Mouse (Mus musculus) CH12.LX (cell line): ENCODE results near the gene Zbtb7a. TPM values are rescaled to one million over a fixed set of nuclear protein-coding genes. Genes with fewer than 3 reads are reported as not detected.

Experiments
- DNase-seq: peaks from one replicate; pipeline ENCODE4 v3.0.0-alpha.2; 2013; ENCODE audit errors: extremely low read depth
- H3K27ac ChIP-seq: 2 replicates; pipeline ENCODE4 v1.5.1; 2012; ENCODE audit warnings: low read depth, mild to moderate bottlenecking, control low read depth, moderate library complexity; ENCODE audit not compliant: insufficient read depth
- H3K27me3 ChIP-seq: replicated peaks from 2 replicates; pipeline ENCODE3; 2012; ENCODE audit warnings: inconsistent platforms
- H3K36me3 ChIP-seq, 2 experiments: replicated peaks in 1 of 2; 2 replicates each; pipeline versions ENCODE3 to v1.6.1; 2012; ENCODE audit warnings: inconsistent platforms in 1 of 2, low read length in 1 of 2, mild to moderate bottlenecking in 1 of 2, mixed read lengths in 1 of 2, moderate library complexity in 1 of 2; ENCODE audit not compliant: control insufficient read depth in 1 of 2, insufficient read depth in 1 of 2
- H3K4me1 ChIP-seq, 2 experiments: 2 replicates each; pipeline ENCODE4 v1.6.1; 2012; ENCODE audit warnings: inconsistent platforms in 1 of 2, moderate library complexity in 1 of 2; ENCODE audit not compliant: insufficient read depth in 2 of 2, control insufficient read depth in 1 of 2
- H3K4me2 ChIP-seq: 2 replicates; pipeline ENCODE4 v1.6.1; 2012; ENCODE audit warnings: low read depth, mild to moderate bottlenecking, control low read depth; ENCODE audit not compliant: poor library complexity, insufficient read depth, severe bottlenecking
- H3K4me3 ChIP-seq, 3 experiments: fragments of 150-350 bp in 1 of 3; sonication (generic) in 1 of 3; replicated peaks in 1 of 3; 2 replicates each; pipeline versions ENCODE3 to v1.5.1; 2011 to 2012; ENCODE audit warnings: low read depth in 2 of 3, low read length in 2 of 3, mild to moderate bottlenecking in 2 of 3, moderate library complexity in 2 of 3, control low read depth in 1 of 3, improper control_type of control experiment in 1 of 3, inconsistent platforms in 1 of 3, mixed read lengths in 1 of 3; ENCODE audit not compliant: poor library complexity in 1 of 3
- H3K79me2 ChIP-seq: replicated peaks from 2 replicates; pipeline ENCODE4 v1.6.1; 2012; ENCODE audit warnings: mild to moderate bottlenecking, moderate library complexity; ENCODE audit not compliant: control insufficient read depth, poor library complexity, insufficient read depth, severe bottlenecking; ENCODE audit errors: extremely low read depth
- H3K9ac ChIP-seq: 2 replicates; pipeline ENCODE4 v1.6.1; 2012; ENCODE audit warnings: low read depth, mild to moderate bottlenecking, control low read depth, moderate library complexity; ENCODE audit not compliant: insufficient read depth
- H3K9me3 ChIP-seq: replicated peaks from 2 replicates; pipeline ENCODE3; 2012; ENCODE audit warnings: low read length, inconsistent platforms, mixed read lengths
- BHLHE40 ChIP-seq: IDR thresholded peaks from 2 replicates; pipeline ENCODE4 v1.6.1; 2011; ENCODE audit warnings: mild to moderate bottlenecking, low read depth, low read length, improper control_type of control experiment
- CHD2 ChIP-seq: IDR thresholded peaks from 2 replicates; pipeline ENCODE4 v1.6.1; 2011; ENCODE audit warnings: low read length, improper control_type of control experiment
- CTCF ChIP-seq, 2 experiments: IDR thresholded peaks in 1 of 2; conservative IDR thresholded peaks in 1 of 2; 2 replicates each; pipeline ENCODE4 v1.5.1; 2011 to 2012; ENCODE audit warnings: low read depth in 2 of 2, low read length in 2 of 2, improper control_type of control experiment in 1 of 2, inconsistent platforms in 1 of 2, mild to moderate bottlenecking in 1 of 2, moderate library complexity in 1 of 2
- E2F4 ChIP-seq: IDR thresholded peaks from 2 replicates; pipeline ENCODE4 v1.6.1; 2011; ENCODE audit warnings: low read depth, low read length, improper control_type of control experiment; ENCODE audit not compliant: insufficient replicate concordance
- ELF1 ChIP-seq: IDR thresholded peaks from 2 replicates; pipeline ENCODE4 v1.6.1; 2014; ENCODE audit warnings: low read depth, mild to moderate bottlenecking, inconsistent platforms, low read length, improper control_type of control experiment
- HCFC1 ChIP-seq: IDR thresholded peaks from 2 replicates; pipeline ENCODE4 v1.6.1; 2012; ENCODE audit warnings: low read depth, mild to moderate bottlenecking, inconsistent platforms, low read length, improper control_type of control experiment
- JUN ChIP-seq: IDR thresholded peaks from 2 replicates; pipeline ENCODE4 v1.6.1; 2011; ENCODE audit warnings: low read depth, mild to moderate bottlenecking, low read length, improper control_type of control experiment, moderate library complexity; ENCODE audit not compliant: insufficient read depth
- JUND ChIP-seq: conservative IDR thresholded peaks from 2 replicates; pipeline ENCODE4 v1.6.1; 2011; ENCODE audit warnings: low read depth, low read length, improper control_type of control experiment
- MAFK ChIP-seq: IDR thresholded peaks from 2 replicates; pipeline ENCODE4 v1.6.1; 2011; ENCODE audit warnings: low read length, improper control_type of control experiment; ENCODE audit not compliant: insufficient replicate concordance
- MAX ChIP-seq: IDR thresholded peaks from 2 replicates; pipeline ENCODE4 v1.6.1; 2011; ENCODE audit warnings: low read length, improper control_type of control experiment
- MAZ ChIP-seq: IDR thresholded peaks from 2 replicates; pipeline ENCODE4 v1.6.1; 2012; ENCODE audit warnings: low read depth, mild to moderate bottlenecking, inconsistent platforms, low read length, improper control_type of control experiment, moderate library complexity
- MEF2A ChIP-seq: IDR thresholded peaks from 2 replicates; pipeline ENCODE4 v1.6.1; 2014; ENCODE audit warnings: low read depth, mild to moderate bottlenecking, inconsistent platforms, low read length, improper control_type of control experiment, borderline replicate concordance
- MXI1 ChIP-seq: IDR thresholded peaks from 2 replicates; pipeline ENCODE4 v1.6.1; 2011; ENCODE audit warnings: mild to moderate bottlenecking, low read depth, low read length, improper control_type of control experiment
- NELFE ChIP-seq: IDR thresholded peaks from 2 replicates; pipeline ENCODE4 v1.6.1; 2011; ENCODE audit warnings: low read depth, low read length, improper control_type of control experiment
- NRF1 ChIP-seq: IDR thresholded peaks from 2 replicates; pipeline ENCODE4 v1.6.1; 2014; ENCODE audit warnings: low read depth, mild to moderate bottlenecking, inconsistent platforms, low read length, improper control_type of control experiment, moderate library complexity
- POLR2AphosphoS2 ChIP-seq: IDR thresholded peaks from 2 replicates; pipeline ENCODE4 v1.6.1; 2011; ENCODE audit warnings: low read depth, low read length, improper control_type of control experiment
- RCOR1 ChIP-seq: conservative IDR thresholded peaks from 2 replicates; pipeline ENCODE4 v1.6.1; 2012; ENCODE audit warnings: low read depth, mild to moderate bottlenecking, inconsistent platforms, low read length, improper control_type of control experiment
- TBP ChIP-seq: conservative IDR thresholded peaks from 2 replicates; pipeline ENCODE4 v1.6.1; 2011; ENCODE audit warnings: low read depth, low read length, improper control_type of control experiment
- USF1 ChIP-seq: IDR thresholded peaks from 2 replicates; pipeline ENCODE4 v1.6.1; 2014; ENCODE audit warnings: low read depth, mild to moderate bottlenecking, inconsistent platforms, low read length, improper control_type of control experiment
- USF2 ChIP-seq: conservative IDR thresholded peaks from 2 replicates; pipeline ENCODE4 v1.6.1; 2011; ENCODE audit warnings: low read depth, low read length, improper control_type of control experiment
- ZC3H11A ChIP-seq: IDR thresholded peaks from 2 replicates; pipeline ENCODE4 v1.6.1; 2012; ENCODE audit warnings: low read depth, mild to moderate bottlenecking, inconsistent platforms, low read length, improper control_type of control experiment
- ZMIZ1 ChIP-seq: IDR thresholded peaks from 2 replicates; pipeline ENCODE4 v1.6.1; 2012; ENCODE audit warnings: low read depth, mild to moderate bottlenecking, inconsistent platforms, low read length, improper control_type of control experiment
- ZNF384 ChIP-seq: IDR thresholded peaks from 2 replicates; pipeline ENCODE4 v1.6.1; 2012; ENCODE audit warnings: low read depth, low read length, improper control_type of control experiment, inconsistent platforms
- dilution Hi-C: fragments of 300-500 bp; cut with MboI; formaldehyde crosslinking; loops from 2 replicates; pipeline ENCODE4 v1.14.3; 2020; ENCODE audit warnings: low sequenced_read_pairs; ENCODE audit not compliant: extremely low pct_unique_long_range_greater_than_20kb, extremely low pct_ligation_motif_present
- in situ Hi-C: fragments of 300-500 bp; cut with MboI; formaldehyde crosslinking; loops from 3 replicates; pipeline ENCODE4 v1.14.3; 2019; ENCODE audit warnings: low sequenced_read_pairs, low pct_ligation_motif_present, low pct_unique_long_range_greater_than_20kb, mixed read lengths
- polyA plus RNA-seq: library from polyadenylated mRNA; unstranded; fragments of >175 nt; gene quantifications from 2 replicates; pipeline ENCODE4 v1.2.1, GENCODE M21; 2012; ENCODE audit warnings: low read depth; ENCODE audit not compliant: insufficient read length
- total RNA-seq, 2 experiments: library from RNA; depleted of rRNA; stranded (reverse); fragments of 300-350 nt in 1 of 2; fragments of >200 nt in 1 of 2; gene quantifications; 2 replicates each; pipeline ENCODE4 v1.2.3; 2012 to 2014

Zbtb7a gene
- total and polyA plus RNA-seq, 3 experiments, result 3.0 to 21.3 (median 18.2) TPM

GRCm38 (mm10) chr10:81106113-81106721 is 28.8 kb upstream of the Zbtb7a start:
- in situ Hi-C loops, result no loop called here
- DNase-seq, result peak; percentile 74
- H3K4me1 ChIP-seq, result peaks cover 8 to 27% of the 10 kb centered on the region in 2 experiments

GRCm38 (mm10) chr10:81112946-81113345 is 22.1 kb upstream of the Zbtb7a start:
- peaks cover 5% of the 10 kb centered on the region for H3K79me2 ChIP-seq
- H3K27me3 ChIP-seq, result no peaks in the 10 kb centered on the region
- H3K4me3 ChIP-seq, result no peak overlapping the region
- no peak overlapping the region for H3K4me2 ChIP-seq
- DNase-seq, result no peak
- dilution Hi-C loops, result no loop called here
- no peaks in the 10 kb centered on the region for H3K4me1 ChIP-seq
- no peak for TF ChIP-seq ZNF384
- no peak for TF ChIP-seq TBP
- TF ChIP-seq NELFE, result no peak
- no peak for TF ChIP-seq JUN
- no peak for TF ChIP-seq MEF2A
- no peak for TF ChIP-seq NRF1
- TF ChIP-seq CHD2, result no peak
- TF ChIP-seq ZC3H11A, result no peak
- no peak for TF ChIP-seq RCOR1
- TF ChIP-seq JUND, result no peak
- TF ChIP-seq E2F4, result no peak
- TF ChIP-seq MAFK, result no peak
- TF ChIP-seq HCFC1, result no peak
- TF ChIP-seq CTCF (conservative IDR thresholded peaks at IDR 0.05 in 1 of 2, IDR thresholded peaks at IDR 0.05 in 1 of 2; ENCODE audit: low read depth in 2 of 2, low read length in 2 of 2), result no peak
- TF ChIP-seq ZMIZ1, result no peak
- TF ChIP-seq ELF1, result no peak
- no peaks in the 10 kb centered on the region for H3K9me3 ChIP-seq
- peaks cover 81 to 93% of the 10 kb centered on the region in 2 experiments for H3K36me3 ChIP-seq
- in situ Hi-C loops, result no loop called here
- H3K27ac ChIP-seq, result no peak overlapping the region
- no peak overlapping the region for H3K9ac ChIP-seq

More at GRCm38 (mm10) chr10:81106113-81106721, 28.8 kb upstream of the Zbtb7a start:
- Histone ChIP-seq H3K79me2 (peaks cover 22% of the 10 kb centered on the region), H3K9me3 (no peaks in the 10 kb centered on the region), H3K36me3 (peaks cover 32 to 43% of the 10 kb centered on the region in 2 experiments), H3K4me2 (peak overlapping the region; percentile 71), H3K9ac (peak overlapping the region; percentile 90), H3K27ac (peak overlapping the region; percentile 85), H3K4me3 (peak overlapping the region; percentile 64 to 82 (median 79)), H3K27me3 (no peaks in the 10 kb centered on the region)
- dilution Hi-C loops, result no loop called here
- TF ChIP-seq CTCF (conservative IDR thresholded peaks at IDR 0.05 in 1 of 2, IDR thresholded peaks at IDR 0.05 in 1 of 2; ENCODE audit: low read depth in 2 of 2, low read length in 2 of 2), result peak in 1 of 2 experiments; percentile 41; a peak in 2 of 4 replicates
- TF ChIP-seq JUND, result no peak
- TF ChIP-seq E2F4, result no peak
- 0 out of 2 replicates have a peak, but pooled peaks have one; percentile 17 for TF ChIP-seq MAZ
- peak; percentile 70; the same call in 1 of the 2 replicates for TF ChIP-seq MXI1
- no peak for TF ChIP-seq POLR2AphosphoS2
- peak; percentile 44 for TF ChIP-seq USF2
- peak; percentile 8; the same call in 1 of the 2 replicates for TF ChIP-seq BHLHE40
- peak; percentile 58; the same call in 1 of the 2 replicates for TF ChIP-seq MAX
- TF ChIP-seq USF1, result peak; percentile 71
- no peak for TF ChIP-seq TBP
